Mouse (Mus musculus) cerebellum, adult (tissue): ENCODE data around the gene Bsg.
"Not testable (repeated sequence)": the region's sequence is repeated elsewhere in the genome, so short reads cannot be mapped to it uniquely, and the experiment has no call there.

Source experiments
- ATAC-seq: cut with Nextera tagmentation; 2 replicates; pipeline ENCODE4 v1.9.2; 2017; ENCODE audit warnings: mild to moderate bottlenecking, moderate library complexity, mixed read lengths; ENCODE audit not compliant: insufficient number of reproducible peaks, low FRiP score, low TSS enrichment

The Bsg gene

GRCm38 (mm10) chr10:79701443-79702129 is 2.7 kb upstream of the Bsg start:
- no peak for ATAC-seq

DNA sequence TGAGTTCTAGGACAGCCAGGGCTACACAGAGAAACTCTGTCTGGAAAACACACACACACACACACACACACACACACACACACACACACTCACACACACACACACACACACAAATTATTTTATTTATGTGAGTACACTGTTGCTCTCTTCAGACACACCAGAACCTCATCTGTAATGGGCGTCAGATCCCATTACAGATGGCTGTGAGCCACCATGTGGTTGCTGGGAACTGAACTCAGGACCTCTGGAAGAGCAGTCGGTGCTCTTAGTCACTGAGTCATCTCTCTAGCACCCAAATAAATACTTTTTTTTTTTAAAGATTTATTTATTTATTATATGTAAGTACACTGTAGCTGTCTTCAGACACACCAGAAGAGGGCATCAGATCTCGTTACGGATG is 1.3 kb upstream of the Bsg start:
- ATAC-seq: not testable (repeated sequence)

DNA sequence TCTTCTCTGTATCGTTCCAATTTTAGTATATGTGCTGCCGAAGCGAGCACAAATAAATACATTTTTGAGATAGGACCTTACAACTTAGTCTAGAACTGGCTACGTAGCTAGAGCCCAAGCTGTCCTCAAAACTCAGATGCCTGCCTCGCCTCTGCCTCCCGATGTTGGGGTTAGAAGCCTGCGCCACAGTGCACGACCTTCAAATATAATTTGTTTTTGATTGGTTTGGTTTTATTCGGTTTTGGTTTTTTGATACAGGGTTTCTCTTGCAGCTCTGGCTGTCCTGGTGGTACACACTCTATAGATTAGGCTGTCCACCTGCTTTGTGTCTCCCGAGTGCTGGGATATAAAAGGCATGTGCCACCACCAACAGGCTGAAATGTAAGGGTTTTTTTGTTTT is 750 bp upstream of the Bsg start:
- no peak for ATAC-seq

DNA sequence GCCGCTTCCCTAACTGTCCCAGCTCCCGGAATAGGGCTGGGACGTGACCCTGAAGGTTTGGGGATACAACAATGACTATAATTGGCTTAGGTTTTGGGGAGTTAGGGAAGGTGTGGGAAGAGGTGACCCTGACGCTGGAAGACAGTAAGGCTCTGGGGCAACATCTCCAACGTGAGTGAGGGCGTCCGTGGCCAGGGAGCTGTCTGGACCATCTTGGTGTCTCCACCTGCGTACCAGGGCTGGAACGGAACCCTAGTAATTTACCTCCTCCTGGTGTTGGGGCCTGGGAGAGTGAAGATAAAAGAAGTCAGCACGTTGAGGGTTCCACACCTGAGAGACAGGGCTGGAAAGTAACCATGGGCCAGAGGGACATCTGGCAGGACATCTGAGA is 674 bp downstream of the Bsg start:
- no peak for ATAC-seq

DNA sequence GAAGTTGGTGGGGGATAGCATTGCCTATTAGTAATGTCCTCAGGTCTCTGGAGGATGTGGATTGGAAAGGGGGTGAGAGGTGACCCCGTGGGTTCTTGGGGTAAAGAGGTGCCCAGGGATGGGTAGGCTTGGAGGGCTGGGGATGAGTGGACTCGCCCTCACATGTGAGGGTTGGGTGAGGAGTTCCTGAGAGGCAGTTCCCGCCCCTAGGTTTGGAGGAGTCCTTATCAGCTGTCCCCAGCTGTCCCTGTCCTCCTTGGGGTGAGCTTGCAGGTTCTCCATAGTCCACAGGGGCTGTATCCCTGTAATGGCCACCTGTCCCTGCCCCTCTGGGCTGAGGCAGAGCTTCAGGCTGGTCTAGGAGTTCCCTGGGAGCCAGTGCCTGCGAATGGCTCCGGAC is 1.7 kb downstream of the Bsg start:
- ATAC-seq: no peak

DNA sequence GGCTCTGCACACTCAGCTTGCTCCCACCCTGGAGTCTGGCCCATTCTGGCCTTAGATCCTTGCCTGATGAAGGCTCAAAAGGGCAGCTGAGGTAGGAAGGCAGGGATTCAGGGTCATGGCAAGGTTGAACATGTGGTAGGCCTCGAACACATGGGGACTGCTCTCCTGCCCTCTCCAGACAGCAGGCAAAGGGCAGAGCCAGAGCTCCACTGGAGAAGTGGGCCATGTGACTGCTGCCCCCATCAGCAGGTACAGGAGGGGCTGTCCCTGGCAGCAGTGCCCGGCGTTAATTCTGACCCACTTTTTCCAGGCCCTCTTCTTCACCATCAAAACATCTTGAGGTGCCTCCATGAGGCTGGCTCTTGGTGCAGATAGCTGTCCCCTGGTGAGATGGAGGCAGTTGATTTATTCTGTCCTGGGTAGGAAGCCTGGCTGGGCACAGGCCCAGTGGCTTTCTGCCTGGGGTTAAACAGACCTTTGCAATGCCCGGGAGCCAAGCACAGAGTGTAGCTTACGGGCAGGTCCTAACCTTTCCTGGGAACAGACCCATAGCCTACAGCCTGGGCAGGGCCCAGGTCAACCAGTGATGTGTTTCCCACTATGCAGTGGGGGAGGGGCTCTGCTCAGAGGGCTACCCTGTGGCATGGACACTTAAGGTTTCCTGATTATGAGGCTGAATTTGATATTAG is 2.3 kb downstream of the Bsg start:
- no peak for ATAC-seq

DNA sequence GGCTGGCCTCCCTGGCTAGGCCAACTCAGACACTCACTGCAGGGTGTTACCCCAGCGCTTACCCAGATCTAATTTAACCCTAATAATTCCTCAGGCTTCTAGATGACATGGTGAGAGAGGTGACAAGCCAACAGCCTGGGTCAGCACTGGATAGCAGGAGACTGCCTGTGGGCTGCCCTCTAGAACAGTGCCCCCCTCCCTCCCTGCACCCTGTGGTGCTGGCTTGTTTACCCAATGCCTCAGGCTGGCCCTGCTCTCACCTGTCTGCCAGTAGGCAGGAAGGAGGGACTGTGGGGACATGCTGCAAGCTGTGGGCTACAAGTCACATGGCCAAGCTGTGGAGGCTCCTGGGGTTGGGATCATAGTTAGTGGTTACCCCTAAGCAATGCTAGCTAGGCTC is 2.9 kb downstream of the Bsg start:
- ATAC-seq: peak; percentile 27; the same call in 1 of the 2 replicates

DNA sequence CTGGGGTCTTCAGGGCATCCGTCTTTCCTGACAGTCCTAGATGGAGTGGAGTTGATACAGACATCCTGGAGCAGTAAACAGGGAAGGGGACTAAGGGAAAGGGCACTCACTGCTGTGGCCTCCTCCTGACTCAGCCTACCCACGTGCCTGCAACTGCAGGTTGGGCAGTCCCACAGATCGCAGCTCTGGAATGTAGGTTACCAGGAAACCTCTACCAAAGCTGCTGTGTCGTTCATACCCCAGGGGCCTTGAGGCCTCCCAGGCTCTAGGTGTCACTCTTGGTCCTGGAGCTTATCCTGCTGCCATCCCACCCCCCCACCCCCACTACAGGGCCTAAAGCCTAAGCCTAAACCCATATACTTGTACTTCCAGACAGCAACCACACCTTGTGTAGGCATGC is 3.5 kb downstream of the Bsg start:
- ATAC-seq: no peak

DNA sequence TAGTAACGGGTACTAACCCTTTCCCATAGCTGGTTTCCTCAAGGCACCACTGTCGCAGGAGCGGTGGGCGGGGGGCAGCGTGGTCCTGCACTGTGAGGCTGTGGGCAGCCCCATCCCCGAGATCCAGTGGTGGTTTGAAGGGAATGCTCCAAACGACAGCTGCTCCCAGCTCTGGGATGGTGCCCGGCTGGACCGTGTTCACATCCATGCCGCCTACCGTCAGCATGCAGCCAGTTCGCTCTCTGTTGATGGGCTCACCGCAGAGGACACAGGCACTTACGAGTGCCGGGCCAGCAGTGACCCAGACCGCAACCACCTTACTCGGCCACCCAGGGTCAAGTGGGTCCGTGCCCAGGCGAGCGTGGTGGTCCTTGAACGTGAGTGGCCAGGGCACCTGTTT is 4.4 kb downstream of the Bsg start:
- ATAC-seq: no peak

GRCm38 (mm10) chr10:79709307-79709706 is 5.0 kb downstream of the Bsg start:
- no peak for ATAC-seq

DNA sequence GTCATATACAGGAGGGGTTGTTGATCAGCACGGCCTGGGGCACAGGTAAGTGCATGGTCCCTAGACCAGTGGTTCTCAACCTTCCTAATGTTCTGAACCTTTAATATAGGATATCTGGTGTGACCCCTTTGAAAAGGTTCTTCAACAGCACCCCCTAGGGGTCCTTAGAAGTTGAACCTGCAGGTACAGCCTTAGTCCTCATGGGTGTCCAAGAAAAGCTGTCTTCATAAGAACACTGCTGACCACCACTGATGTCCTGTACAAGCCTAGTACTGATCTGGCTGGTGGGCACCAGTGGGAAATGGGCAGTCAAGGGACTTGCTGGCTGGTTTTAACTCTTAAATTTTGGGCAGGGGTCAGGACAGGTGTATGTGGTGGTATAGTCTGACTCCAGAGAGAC is 7.7 kb downstream of the Bsg start:
- no peak for ATAC-seq

DNA sequence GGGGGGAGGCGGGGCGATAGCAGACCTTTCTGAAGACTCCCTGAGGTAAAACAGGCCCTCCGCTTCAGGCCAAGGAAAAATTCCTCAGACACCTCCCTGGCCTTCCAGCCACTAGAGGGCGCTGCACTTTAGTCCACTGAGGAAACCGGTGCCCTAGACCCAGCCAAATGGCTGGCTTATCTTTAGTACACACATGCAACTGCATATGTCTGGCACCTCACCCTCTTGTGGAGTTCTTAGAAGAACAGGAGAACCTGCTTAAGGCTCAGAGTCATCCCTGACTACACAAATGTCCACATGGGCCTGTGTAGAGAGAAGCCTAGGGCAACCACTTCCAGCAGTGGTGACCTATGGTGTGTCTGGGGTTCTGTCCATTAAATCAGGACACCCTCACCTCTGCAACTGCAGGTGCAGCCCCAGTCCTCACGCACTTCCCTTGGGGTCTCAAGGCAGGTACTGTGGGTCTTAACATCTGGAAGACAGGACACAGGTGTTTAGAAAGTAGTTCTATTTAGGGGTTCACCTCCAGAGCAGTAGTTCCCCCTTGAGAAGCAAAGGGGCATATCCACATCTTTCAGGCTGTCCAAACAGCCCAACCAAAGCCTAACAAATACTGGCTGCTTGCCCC is 8.3 kb downstream of the Bsg start:
- ATAC-seq: no peak

DNA sequence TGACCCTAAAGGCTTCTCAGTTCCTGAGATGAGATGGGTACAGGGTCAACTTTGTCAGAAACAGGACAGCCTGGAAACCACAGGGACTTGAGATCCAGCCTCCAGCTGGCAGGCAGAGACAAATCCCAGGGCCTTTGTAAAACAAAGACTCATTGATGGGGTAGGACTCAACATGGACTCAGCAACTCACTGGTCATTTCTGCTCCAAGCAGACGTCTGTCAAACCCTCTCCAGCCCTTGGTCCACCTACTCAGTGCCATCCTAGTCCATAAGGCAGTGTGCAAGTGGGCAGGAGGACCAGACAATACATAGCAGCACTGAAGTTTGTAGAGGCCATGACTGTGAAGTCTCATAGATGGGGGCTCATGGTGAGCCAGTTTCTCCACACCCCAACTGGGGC is 8.9 kb downstream of the Bsg start:
- ATAC-seq: no peak

GRCm38 (mm10) chr10:79714996-79715395 is 10.7 kb downstream of the Bsg start:
- ATAC-seq: no peak

DNA sequence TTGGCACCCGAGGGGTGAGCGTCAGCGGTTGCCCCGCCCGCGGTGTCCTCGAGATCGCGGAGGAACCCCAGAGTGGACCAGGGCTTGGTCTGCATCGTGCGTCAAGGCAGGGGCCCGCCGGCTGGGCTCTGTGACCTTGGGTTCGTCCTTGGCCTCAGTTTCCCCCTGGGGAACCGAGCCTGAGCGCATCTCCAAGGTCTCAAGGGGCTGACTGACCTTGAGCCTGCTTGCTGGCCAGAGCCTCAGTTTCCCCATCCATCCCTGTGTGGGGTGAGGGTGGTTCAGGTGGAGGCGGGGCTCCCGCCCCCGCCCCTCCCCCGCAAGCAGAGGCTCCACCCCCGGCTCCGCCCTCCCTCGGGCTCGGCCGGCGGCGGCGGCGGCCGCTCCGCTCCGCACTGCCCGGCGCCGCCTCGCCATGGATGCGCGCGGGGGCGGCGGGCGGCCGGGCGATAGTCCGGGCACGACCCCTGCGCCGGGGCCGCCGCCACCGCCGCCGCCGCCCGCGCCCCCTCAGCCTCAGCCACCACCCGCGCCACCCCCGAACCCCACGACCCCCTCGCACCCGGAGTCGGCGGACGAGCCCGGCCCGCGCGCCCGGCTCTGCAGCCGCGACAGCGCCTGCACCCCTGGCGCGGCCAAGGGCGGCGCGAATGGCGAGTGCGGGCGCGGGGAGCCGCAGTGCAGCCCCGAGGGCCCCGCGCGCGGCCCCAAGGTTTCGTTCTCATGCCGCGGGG is 12.1 kb downstream of the Bsg start, which contains the start of gene Hcn2:
TSS of gene Hcn2 (plus strand) at position 381 of the 734 bp plus-strand sequence.
- ATAC-seq: peak; percentile 8; the same call in 1 of the 2 replicates

DNA sequence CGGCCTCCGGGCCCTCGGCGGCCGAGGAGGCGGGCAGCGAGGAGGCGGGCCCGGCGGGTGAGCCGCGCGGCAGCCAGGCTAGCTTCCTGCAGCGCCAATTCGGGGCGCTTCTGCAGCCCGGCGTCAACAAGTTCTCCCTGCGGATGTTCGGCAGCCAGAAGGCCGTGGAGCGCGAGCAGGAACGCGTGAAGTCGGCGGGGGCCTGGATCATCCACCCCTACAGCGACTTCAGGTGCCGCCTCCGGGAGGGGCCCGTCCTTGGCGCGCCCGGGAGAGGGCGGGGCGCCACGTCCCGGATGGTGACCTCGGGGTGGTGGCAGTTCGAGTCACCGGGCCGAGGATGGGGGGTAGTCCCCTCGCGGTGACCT is 12.7 kb downstream of the Bsg start:
- ATAC-seq: peak; percentile 14; the same call in 1 of the 2 replicates

- no peak for ATAC-seq
Observed at GRCm38 (mm10) chr10:79717640-79718357, 13.5 kb downstream of the Bsg start.

GRCm38 (mm10) chr10:79721089-79721488 is 16.8 kb downstream of the Bsg start:
- ATAC-seq: no peak

GRCm38 (mm10) chr10:79723047-79723446 is 18.8 kb downstream of the Bsg start:
- ATAC-seq: no peak

GRCm38 (mm10) chr10:79723692-79724091 is 19.4 kb downstream of the Bsg start:
- ATAC-seq: no peak
